ENCODE assay signal across 23 mouse cellular contexts in the genomic region with DNA sequence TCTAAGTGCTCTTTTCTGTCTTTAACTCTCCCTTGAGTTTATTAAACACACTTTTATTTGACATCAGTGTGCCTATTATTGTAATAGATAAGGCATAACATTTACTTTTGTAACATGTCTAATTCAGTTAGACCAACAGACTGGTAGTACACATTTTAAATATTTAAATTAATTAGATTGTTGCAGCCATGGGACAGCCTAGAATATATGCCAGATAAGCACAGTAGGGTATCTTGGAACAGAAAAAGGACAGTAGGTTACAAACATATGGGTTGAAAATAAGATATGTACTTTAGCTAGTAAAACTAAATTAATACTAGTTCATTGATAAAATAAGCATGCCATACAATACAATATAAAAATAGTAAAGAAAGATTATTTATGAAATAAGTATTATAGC.
"Had no signal": no experiment of that assay in that cellular context is flagged by ENCODE, and none has a peak within 500 bp of the region (broad histone marks: within the 10 kb centered on the region; RNA-seq: fewer than 3 reads in every experiment).

No protein-coding gene starts in this region.

- H3K27me3 ChIP-seq: embryonic facial prominence, embryonic 12.5 days; embryonic facial prominence, embryonic 13.5 days; embryonic facial prominence, embryonic 15.5 days; forebrain, embryonic 12.5 days; forebrain, embryonic 13.5 days; forebrain, embryonic 15.5 days had no signal

- H3K4me3 ChIP-seq: embryonic facial prominence, embryonic 10.5 days; embryonic facial prominence, embryonic 12.5 days; embryonic facial prominence, embryonic 13.5 days; embryonic facial prominence, embryonic 15.5 days; erythroblast, embryonic 14.5 days; forebrain, embryonic 10.5 days; forebrain, embryonic 12.5 days; forebrain, embryonic 13.5 days; forebrain, embryonic 15.5 days; gastrocnemius, adult 2 months; heart, adult 2 months; heart, embryonic 10.5 days had no signal

- H3K4me1 ChIP-seq: embryonic facial prominence, embryonic 10.5 days; embryonic facial prominence, embryonic 12.5 days; embryonic facial prominence, embryonic 13.5 days; embryonic facial prominence, embryonic 15.5 days; forebrain, embryonic 10.5 days; forebrain, embryonic 12.5 days; forebrain, embryonic 13.5 days; forebrain, embryonic 15.5 days; heart, embryonic 10.5 days had no signal

- H3K27ac ChIP-seq: embryonic facial prominence, embryonic 10.5 days; embryonic facial prominence, embryonic 12.5 days; embryonic facial prominence, embryonic 13.5 days; embryonic facial prominence, embryonic 15.5 days; forebrain, embryonic 10.5 days; forebrain, embryonic 12.5 days; forebrain, embryonic 13.5 days; forebrain, embryonic 15.5 days; gastrocnemius, adult 2 months; heart, adult 2 months; heart, embryonic 10.5 days had no signal

- DNase-seq: cerebellum, postnatal 10 days; cerebellum, postnatal 14 days; cerebellum, postnatal 36 days; embryo, embryonic 11 days; forebrain, postnatal 0 days; gastrocnemius, adult 2 months; gastrocnemius, postnatal 10 days; gastrocnemius, postnatal 14 days; gastrocnemius, postnatal 25 days; gastrocnemius, postnatal 36 days; heart, adult 11 months; heart, adult 18-20 months; heart, adult 2 months had no signal
